Mouse (Mus musculus) erythroblast, embryonic 14.5 days (primary cell): ENCODE data around the gene Srsf4.

Experiments used
- GATA1 ChIP-seq: IDR thresholded peaks from 2 replicates; pipeline ENCODE4 v1.6.1; 2012; ENCODE audit warnings: low read length, inconsistent platforms, mixed read lengths
- TAL1 ChIP-seq: IDR thresholded peaks from 3 replicates; pipeline ENCODE4 v1.6.1; 2012; ENCODE audit warnings: low read length, inconsistent platforms, mixed read lengths

- no peak for TF ChIP-seq GATA1
- TF ChIP-seq TAL1: no peak
These were observed 40.5 kb upstream of the Srsf4 start for GRCm38 (mm10) chr4:131832759-131833407.
